Mouse (Mus musculus) testis, adult 2 months (tissue): Measurements from ENCODE around the gene Sirt1. TPM values are rescaled to one million over a fixed set of nuclear protein-coding genes. Genes with fewer than 3 reads are reported as not detected.

Experiments
- H3K27ac ChIP-seq: fragments of 200-500 bp; 2 replicates; pipeline ENCODE4 v1.5.1; 2012; ENCODE audit warnings: low read depth, low read length; ENCODE audit not compliant: control insufficient read depth, insufficient read depth
- H3K27me3 ChIP-seq: fragments of 200-500 bp; 2 replicates; pipeline ENCODE4 v1.6.1; 2012; ENCODE audit warnings: mild to moderate bottlenecking, low read length, moderate library complexity; ENCODE audit not compliant: control insufficient read depth, insufficient read depth
- H3K36me3 ChIP-seq: fragments of 200-500 bp; 2 replicates; pipeline ENCODE4 v1.6.1; 2012; ENCODE audit warnings: mild to moderate bottlenecking, low read length; ENCODE audit not compliant: control insufficient read depth, insufficient read depth
- H3K4me1 ChIP-seq: fragments of 200-500 bp; 2 replicates; pipeline ENCODE4 v1.6.1; 2012; ENCODE audit warnings: low read length; ENCODE audit not compliant: control insufficient read depth, insufficient read depth
- H3K4me3 ChIP-seq: fragments of 200-500 bp; 2 replicates; pipeline ENCODE4 v1.5.1; 2012; ENCODE audit warnings: low read depth, mild to moderate bottlenecking, low read length, moderate library complexity, mixed read lengths; ENCODE audit not compliant: control insufficient read depth
- CTCF ChIP-seq: fragments of 200-500 bp; IDR thresholded peaks from 2 replicates; pipeline ENCODE4 v1.5.1; 2012; ENCODE audit warnings: low read depth, mild to moderate bottlenecking, inconsistent platforms, low read length, moderate library complexity; ENCODE audit not compliant: control insufficient read depth, insufficient read depth, insufficient replicate concordance
- POLR2A ChIP-seq: fragments of 200-500 bp; IDR thresholded peaks from 2 replicates; pipeline ENCODE4 v1.6.1; 2012; ENCODE audit warnings: low read depth, mild to moderate bottlenecking, inconsistent platforms, low read length, moderate library complexity; ENCODE audit not compliant: control insufficient read depth
- polyA plus RNA-seq: library from polyadenylated mRNA; depleted of rRNA; stranded (reverse); fragments of >200 nt; gene quantifications from 2 replicates; pipeline ENCODE4 v1.2.3, GENCODE M21; 2012

Gene Sirt1
- polyA plus RNA-seq, 1 experiment, result 7.0 TPM

GRCm38 (mm10) chr10:63337951-63338836 is 43.3 kb downstream of the Sirt1 start:
- Histone ChIP-seq H3K27ac (peak overlapping the region; percentile 97), H3K36me3 (peaks cover 5% of the 10 kb centered on the region), H3K4me3 (peak overlapping the region; percentile 92), H3K27me3 (no peaks in the 10 kb centered on the region), H3K4me1 (peaks cover 7% of the 10 kb centered on the region)
- no peak for TF ChIP-seq CTCF
- TF ChIP-seq POLR2A, result no peak

GRCm38 (mm10) chr10:63337326-63337725 is 44.2 kb downstream of the Sirt1 start:
- no peaks in the 10 kb centered on the region for H3K27me3 ChIP-seq
- H3K4me1 ChIP-seq, result peaks cover 7% of the 10 kb centered on the region
- TF ChIP-seq CTCF (no peak), POLR2A (no peak)
- no peak overlapping the region for H3K27ac ChIP-seq
- H3K36me3 ChIP-seq, result peaks cover 7% of the 10 kb centered on the region
- H3K4me3 ChIP-seq, result no peak overlapping the region; the same call in 1 of the 2 replicates

DNA sequence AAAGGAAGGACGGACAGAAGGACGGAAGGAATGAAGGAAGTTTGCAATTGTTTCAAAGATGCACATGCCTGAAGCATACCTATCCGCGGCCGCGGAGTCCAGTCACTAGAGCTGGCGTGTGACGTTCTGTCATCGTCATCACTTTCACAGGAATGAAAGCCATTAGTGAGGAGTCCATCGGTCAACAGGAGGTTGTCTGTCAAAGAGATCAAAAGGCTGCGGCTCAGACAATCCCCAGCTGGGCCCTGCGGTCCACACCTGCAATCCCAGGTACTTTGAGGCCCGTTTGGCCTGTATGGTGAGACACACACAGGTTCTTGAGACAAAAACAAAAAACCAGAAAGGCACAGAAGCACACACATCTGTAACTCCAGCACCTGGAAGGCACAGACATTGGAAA is 44.6 kb downstream of the Sirt1 start:
- Histone ChIP-seq H3K4me3 (no peak overlapping the region), H3K4me1 (peaks cover 7% of the 10 kb centered on the region), H3K27me3 (no peaks in the 10 kb centered on the region), H3K36me3 (peaks cover 7% of the 10 kb centered on the region), H3K27ac (no peak overlapping the region)
- TF ChIP-seq CTCF (no peak), POLR2A (no peak)

DNA sequence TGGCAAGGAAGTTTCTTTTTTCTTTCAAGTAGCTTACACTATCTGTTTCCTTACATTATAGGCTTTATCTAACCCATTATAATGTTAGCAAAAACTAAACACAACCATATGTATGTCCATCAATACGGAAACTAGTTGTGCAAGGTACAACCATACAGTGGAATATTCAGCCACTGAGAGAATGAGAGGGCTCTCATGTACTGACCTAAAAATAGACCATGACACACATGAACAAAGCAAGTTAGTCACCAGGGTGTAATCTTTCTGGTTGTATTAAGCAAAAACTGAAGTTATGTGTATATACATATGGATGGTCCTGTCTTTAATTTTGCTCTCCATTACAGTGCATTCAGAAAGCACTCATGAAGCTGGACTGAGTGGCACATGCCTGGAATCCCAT is 54.4 kb downstream of the Sirt1 start:
- H3K36me3 ChIP-seq, result no peaks in the 10 kb centered on the region; the same call in 1 of the 2 replicates
- TF ChIP-seq CTCF, result no peak
- no peak for TF ChIP-seq POLR2A
- no peak overlapping the region for H3K27ac ChIP-seq
- H3K4me1 ChIP-seq, result no peaks in the 10 kb centered on the region
- H3K4me3 ChIP-seq, result no peak overlapping the region
- no peaks in the 10 kb centered on the region for H3K27me3 ChIP-seq

DNA sequence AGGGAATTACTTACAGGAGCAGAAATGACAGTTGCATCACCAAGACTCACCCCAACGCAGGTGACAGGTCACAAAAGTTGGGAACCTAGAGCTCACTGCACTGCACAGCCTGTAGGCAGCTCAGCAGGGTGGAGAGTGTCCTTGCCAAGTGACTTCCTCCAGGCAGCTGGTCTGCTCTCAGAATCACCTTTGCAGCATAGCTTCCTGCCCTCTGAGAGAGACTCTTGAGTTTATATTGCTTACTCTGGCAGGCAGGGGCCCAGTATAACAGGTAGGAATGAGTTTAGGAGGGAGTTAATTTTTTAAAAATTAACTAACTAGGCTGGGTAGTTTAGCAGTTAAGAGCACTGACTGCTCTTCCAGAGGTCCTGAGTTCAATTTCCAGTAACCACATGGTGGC is 67.8 kb downstream of the Sirt1 start:
- peaks cover 2% of the 10 kb centered on the region for H3K36me3 ChIP-seq
- H3K4me3 ChIP-seq, result no peak overlapping the region
- no peak overlapping the region for H3K27ac ChIP-seq
- no peaks in the 10 kb centered on the region for H3K27me3 ChIP-seq
- H3K4me1 ChIP-seq, result no peaks in the 10 kb centered on the region
- TF ChIP-seq CTCF, result no peak
- TF ChIP-seq POLR2A, result no peak

- no peak overlapping the region for H3K4me3 ChIP-seq
- TF ChIP-seq CTCF (peak; percentile 77; the same call in 1 of the 2 replicates), POLR2A (no peak)
- peaks cover 4% of the 10 kb centered on the region for H3K36me3 ChIP-seq
- H3K27me3 ChIP-seq, result no peaks in the 10 kb centered on the region
- no peak overlapping the region for H3K27ac ChIP-seq
- H3K4me1 ChIP-seq, result no peaks in the 10 kb centered on the region
Measured at GRCm38 (mm10) chr10:63308582-63309366, 72.7 kb downstream of the Sirt1 start.

DNA sequence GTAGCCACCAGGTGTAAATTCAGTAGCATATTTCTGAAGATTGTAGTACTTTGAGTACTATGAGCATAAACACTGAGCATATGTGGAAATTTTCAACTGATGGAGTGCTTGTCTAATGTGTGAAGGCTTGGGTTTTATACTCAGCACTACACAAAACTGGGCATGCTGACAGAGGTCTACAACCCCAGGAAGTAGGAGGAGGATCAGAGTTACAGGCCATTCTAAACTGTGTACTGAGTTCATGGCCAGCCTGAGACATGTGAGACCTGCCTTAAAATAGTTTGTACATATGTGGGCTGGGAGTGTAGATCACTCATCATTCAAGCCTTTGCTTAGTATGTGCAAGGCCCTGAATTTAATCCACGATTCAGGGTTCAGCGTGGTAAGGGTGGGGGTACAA is 79.1 kb downstream of the Sirt1 start:
- no peak overlapping the region for H3K4me3 ChIP-seq
- peaks cover 1% of the 10 kb centered on the region; the same call in 1 of the 2 replicates for H3K36me3 ChIP-seq
- no peak overlapping the region for H3K27ac ChIP-seq
- H3K27me3 ChIP-seq, result no peaks in the 10 kb centered on the region
- TF ChIP-seq POLR2A (no peak), CTCF (no peak)
- H3K4me1 ChIP-seq, result no peaks in the 10 kb centered on the region
